Mouse (Mus musculus): ENCODE results near the gene Tmem270.

The Tmem270 gene

DNA sequence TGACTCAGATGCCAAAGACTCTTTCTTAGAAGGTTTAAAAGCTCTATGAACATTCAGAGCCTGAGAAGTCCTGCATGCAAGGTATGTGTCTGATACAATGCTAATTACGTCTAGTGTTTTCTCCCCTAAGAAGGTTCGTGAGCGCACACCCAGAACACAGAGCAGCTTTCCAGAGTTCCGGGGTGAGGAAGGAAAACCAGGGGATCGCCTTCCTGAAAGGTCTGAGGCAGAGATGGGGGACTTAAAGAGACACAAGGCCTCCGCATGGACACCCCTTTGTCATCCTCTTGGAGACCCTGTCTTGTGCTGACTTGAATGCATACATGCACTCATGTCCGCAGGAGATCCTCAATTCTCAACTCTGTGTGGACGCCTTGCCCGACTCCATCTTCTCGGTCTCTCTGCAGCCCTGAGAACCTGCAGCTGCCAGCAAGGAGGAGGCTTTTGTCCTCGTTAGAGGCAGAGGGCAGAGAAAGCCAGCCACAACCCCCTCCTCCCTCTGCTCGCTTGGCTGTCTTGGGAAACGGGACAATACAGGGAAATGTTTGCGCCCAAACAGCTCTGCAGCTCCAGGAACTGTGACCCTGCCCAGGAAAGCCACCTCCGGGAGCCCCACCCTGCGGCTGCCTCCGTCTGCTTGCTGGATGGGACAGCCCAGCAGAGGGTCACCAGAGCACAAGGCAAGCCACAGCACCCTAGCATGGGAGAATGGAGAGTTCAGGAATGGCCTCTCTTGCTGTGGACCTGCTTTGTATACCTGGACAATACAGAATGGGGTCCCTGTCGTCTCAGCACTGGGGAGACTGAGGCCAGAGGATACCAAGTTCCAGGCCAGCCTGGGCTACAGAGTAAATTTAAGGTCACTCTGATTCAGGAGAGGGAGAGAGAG lies 18.8 kb downstream of the Tmem270 start:
- DNase-seq (ENCODE audit: low spot score in 2 of 2), result no peak

DNA sequence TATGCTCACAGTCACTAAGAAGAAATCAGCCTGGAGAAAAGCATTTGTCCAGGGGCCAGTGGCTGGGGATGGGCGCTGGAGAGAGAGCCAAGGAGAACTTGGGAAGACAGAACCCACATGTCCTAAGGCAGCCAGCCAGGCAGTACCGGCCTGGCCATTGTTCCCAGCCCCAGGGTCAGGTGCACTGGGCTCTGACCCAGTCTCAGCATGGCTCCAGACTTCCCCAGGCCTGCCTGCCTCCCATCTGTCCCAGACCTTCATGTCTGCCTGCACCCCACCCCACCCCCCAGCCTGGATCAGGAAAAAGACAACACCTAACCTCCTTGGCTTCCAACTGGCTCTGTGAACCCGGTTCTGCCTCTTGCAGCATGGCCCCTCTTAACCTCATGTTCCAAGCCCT lies 23.5 kb downstream of the Tmem270 start:
- DNase-seq (ENCODE audit: low spot score in 2 of 2), result no peak

DNA sequence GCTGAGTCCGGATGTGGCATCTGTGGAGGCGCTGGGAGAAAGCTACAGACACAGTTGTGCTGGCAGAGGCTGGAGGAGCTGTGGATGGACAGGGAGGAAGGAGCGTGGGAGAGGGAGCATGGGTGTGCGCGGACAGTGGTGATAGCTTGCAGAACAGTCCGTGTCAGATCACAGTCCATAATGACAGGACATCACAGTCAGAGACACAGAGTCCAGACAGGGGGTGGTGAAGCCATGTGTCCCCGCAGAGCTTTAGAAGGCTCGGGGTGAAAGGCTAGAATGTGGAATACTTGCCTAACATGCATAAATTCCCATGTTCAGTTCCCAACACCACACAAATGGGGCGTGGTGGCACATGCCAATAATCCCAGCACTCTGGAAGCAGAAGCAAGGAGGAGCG lies 29.7 kb downstream of the Tmem270 start:
- no peak for DNase-seq (ENCODE audit: low spot score in 2 of 2)

DNA sequence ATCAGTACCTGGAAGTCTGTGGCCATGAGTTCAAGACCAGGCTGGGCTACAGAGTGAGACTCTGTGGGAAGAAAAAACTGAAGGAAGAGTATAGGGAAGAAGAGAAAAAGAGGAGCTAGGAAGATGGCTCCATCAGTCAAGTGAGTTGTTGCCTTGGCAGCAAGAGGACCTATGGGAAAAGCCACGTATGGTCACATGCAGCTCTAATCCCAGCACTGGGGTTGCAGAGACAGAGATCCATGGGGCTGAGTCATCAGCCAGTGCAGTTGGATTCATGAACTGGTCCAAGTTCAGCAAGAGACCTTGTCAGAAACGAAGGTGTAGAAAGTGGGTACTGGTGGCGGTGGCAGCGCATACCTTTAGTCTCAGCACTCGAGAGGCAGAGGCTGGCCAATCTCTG lies 31.3 kb downstream of the Tmem270 start:
- no peak for DNase-seq (ENCODE audit: low spot score in 2 of 2)

DNA sequence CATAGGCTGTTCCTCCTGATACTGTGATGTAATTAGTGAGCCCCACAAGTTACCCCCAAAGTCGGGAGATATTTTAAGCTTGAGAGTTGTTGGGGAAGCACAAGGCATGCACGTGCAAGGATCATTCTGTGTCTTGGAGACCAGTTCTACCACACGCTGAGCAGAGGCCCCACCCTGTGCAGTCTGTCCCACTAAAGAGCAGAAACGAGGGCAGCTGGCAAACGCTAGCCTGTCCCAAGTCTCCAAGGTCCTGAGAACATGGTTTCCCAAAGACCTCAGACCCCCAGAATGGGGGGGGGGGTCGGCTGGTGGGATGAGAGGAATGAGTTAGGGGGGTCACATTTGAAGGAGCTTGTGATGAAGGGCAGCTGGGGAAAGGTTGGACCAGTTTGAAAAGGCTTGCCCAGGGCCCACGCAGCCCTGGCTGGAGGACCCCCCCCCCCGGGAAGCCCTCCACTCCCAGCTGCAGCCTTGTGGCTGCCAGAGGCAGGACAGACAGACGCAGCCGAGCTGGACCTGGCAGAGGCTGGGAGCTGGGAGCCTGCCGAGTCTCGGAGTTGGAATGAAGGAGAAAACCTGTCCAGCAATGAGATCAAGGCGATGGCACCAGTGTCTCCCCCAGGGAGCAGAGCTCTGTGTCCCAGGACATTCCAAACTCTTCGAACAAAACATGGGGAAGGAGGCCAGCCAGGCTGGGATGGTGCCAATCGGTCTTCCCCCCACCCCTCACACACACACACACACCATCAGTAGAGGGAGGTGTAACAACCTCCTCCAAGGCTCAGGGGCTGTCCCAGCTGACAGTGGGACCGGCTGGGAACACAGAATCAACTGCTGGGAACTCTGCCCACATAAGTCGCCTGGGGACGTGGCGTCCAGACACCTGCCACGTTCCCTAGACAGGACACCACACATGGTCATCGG lies 32.3 kb downstream of the Tmem270 start:
- no peak for DNase-seq (ENCODE audit: low spot score in 2 of 2)

DNA sequence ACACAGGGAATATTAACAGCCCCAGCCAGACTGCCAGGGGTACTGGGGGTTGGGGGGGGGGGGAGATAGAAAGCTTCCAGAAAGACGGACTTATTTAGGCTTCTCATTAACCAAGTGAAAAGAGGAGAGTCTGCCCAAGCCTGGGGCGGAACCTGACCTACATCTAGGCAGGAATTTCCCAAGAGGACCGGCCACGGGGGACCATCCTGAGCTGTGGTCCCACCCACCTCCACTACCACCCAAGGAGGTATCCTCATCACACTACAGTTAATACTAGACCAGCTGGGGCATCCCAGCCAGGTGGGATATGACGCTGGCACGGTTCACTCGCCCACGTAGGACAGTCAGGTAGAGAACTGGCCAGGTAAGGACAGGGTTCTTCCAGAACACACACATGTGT lies 33.5 kb downstream of the Tmem270 start:
- no peak for DNase-seq (ENCODE audit: low spot score in 2 of 2)

DNA sequence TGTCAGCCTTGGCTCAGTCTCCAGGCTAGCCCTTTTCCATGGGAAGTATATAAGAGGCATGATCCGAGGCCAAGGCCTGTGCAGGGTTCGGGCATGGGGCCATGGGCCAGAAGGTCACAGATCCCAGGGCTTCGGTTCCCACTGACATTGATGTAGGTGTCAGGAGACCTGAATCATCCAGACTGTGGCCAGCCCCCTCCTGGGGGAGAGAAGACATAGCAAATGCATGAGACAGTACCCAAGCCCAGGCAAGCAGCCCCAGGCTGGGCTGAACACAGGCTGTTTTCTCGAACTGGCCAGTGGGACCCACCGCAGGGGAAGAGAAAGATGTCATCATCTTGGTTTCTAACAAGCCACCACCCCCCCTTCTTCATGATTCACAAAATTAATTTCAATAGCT lies 33.9 kb downstream of the Tmem270 start:
- DNase-seq (ENCODE audit: low spot score in 2 of 2), result no peak

DNA sequence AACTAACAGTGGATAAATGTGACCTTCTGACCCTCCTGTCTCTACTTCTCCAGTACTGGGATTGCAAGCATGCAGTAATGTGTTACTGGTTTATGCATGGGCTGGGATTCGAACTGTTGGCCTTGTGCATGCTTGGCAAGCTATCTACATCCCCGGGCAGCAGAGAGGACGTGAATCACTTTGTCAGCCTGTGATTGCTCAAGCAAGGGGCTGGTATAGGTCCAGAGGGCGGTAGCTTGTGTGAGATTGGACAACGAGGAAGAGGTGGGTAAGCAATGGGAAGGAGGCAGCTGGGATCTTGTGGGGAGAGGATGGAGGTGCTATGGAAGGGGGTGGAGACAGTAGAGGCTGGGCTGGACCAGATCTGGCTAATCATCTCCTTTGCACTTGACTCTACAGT lies 38.0 kb downstream of the Tmem270 start:
- no peak for DNase-seq (ENCODE audit: low spot score in 2 of 2)

DNA sequence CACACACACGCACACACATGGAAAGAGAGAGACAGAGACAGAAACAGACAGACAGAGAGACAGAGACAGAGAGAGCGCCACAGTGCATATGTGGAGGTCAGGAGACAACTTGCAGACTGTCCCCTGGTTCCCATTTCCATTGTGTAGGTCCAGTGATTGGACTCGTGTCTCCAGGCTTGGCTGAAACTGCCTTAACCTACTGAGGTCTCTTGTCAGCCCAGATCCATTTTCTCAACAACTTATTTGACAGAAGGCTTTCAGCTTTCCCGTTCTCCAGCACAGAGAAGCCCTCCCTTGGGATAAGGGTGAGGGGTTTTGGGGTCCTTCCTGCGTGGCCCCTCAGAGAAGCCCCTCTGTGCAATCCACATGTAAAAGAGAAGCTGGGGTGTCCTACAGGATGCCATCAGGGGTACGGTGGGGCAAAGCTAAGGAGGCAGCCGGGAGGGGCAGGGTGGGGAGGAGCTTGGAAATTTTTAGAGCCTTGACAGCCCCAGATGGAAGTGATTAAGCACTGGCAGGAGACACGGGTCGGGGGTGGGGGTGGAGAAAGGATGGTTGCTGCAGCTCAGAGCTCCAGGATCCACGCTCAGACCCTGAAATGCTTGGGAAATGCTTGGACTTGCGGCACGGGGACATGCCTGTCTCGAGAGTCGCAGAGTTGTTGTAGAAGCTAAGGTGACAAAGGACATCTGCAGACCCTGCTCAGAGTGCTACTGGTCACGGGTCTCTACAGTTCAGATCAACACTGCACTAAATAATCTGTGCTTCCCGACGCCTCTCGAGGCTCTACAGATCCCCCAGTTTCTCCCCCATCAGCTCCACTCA lies 39.0 kb downstream of the Tmem270 start:
- DNase-seq (ENCODE audit: low spot score in 2 of 2), result no peak

DNA sequence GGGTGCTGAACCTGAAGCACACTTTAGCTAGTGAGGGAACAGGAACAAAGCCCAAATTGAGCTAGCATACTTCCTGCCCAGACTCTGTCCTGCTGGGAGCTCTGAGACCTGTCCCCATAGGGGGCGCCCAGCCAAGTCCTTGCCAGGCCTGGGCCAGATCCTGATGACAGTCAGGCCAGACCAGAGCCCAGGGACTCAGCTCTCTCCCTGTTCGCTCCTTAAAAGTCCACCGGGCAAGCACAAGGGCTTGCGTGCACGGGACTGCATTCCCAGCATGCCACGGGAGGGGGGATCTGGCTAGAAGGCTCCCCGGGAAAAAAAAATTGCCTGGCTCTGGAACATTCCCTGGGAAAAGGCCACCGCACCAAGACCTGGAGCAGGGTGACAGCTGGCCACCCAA lies 41.4 kb downstream of the Tmem270 start:
- no peak for DNase-seq (ENCODE audit: low spot score in 2 of 2)

DNA sequence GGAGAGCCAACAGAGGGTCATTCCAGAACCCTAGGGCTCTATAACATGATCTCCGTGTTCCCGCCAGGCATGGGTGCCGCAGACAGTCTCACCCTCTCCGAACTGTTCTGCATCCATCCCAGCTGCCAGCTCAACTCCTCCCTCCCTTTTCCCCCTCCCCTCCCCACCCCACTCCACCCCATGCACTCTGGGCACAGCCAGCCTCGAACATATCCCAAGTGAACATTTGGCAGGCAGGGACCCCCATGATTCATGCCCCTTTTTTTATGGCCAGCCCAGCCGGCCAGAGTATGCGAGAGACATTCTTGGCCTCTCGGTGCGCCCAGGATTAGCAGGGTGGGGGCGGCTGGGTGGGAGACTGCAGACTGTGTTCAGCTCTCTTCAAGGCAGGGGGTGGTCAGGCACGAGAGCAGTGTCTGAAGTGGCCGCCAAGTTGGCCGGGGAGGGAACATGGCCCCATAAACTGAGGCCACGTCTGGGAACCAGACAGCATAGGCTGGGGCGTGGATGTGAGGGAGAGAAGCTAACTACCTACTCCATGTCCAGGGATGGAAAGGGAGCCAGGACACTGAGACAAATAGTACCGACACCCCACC lies 44.5 kb downstream of the Tmem270 start:
- no peak for DNase-seq (ENCODE audit: low spot score in 2 of 2)

DNA sequence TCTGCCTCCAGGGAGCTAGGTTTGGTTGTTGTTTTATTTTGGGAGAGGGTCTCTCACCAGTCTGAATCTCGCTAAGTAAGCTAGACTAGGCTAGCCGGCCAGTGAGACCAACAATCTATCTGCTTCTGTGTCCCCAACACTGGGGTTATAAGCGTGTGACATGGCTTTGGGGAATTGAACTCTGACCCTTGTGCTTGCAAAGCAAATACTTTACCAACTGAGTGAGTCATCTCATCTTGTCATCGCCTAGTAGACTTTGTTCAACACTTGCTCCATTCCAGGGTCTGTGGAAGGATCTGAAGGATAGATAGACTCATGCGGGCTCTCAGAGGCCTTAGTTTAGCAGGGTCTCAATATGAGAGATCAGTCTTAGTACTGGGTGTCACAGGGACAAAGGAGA lies 47.3 kb downstream of the Tmem270 start:
- DNase-seq (ENCODE audit: low spot score in 2 of 2), result no peak

DNA sequence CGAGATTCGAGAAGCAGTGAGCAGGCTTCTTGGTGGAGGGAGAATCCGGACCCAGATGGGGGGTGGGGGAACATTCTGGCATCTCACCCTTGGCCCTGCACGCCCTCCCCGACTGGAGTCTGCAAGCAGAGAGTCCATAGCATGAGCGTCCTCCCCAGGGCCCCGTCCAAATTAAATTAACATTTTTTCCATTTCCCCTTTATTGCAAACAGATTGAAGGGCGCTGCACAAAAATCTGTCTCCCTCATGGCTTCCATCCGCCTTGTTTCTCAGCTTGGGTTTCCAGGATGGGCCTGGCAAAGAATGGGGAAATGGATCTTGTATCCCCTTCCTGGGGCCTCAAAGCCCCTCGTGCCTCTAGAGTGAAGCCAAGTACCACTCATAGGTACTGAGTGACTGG lies 48.2 kb downstream of the Tmem270 start:
- no peak for DNase-seq (ENCODE audit: low spot score in 2 of 2)

DNA sequence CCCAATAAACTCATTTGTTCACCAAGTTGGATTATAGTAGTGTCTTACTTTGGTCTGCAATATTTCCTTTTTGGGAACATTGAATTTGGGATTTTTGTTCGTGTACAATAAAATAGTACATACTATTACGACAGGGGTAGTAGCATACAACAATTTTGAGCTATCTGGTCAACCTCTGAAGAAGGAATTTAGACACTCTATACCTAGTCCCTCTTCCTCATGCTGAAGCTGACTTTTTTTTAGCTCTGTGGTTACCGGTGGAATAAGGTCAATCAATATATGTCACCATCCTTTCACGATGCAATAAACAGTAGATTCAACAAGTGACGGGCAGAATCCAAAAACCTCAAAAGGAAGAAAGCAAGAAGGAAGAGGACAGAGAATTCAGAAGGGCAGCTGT lies 53.7 kb downstream of the Tmem270 start:
- DNase-seq (ENCODE audit: low spot score in 2 of 2), result no peak

Measured in spleen, postnatal 36 days (tissue).